Mouse (Mus musculus) forebrain, embryonic 16.5 days (tissue): ENCODE measurements at regions not wholly inside any gene's neighbourhood (a gene's known extent, or its start where the extent isn't known, plus 50 kb on each side); places are given as distances from the start of the nearest gene placed in this dataset.
"Not testable (repeated sequence)": the region's sequence is repeated elsewhere in the genome, so short reads cannot be mapped to it uniquely, and the experiment has no call there.

Source experiments
- ATAC-seq: fragments of 200-750 bp; cut with Nextera tagmentation; 2 replicates; pipeline ENCODE4 v1.8.0; 2017; ENCODE audit warnings: mild to moderate bottlenecking, moderate library complexity
- H3K27ac ChIP-seq: fragments of 300-500 bp; sonication (generic); 2 replicates; pipeline ENCODE4 v1.5.1; 2014; ENCODE audit warnings: low read length, control low read depth
- H3K27me3 ChIP-seq: fragments of 300-500 bp; sonication (generic); replicated peaks from 2 replicates; pipeline ENCODE4 v1.6.1; 2014; ENCODE audit warnings: low read length; ENCODE audit not compliant: control insufficient read depth, insufficient read depth
- H3K36me3 ChIP-seq: fragments of 300-500 bp; sonication (generic); 2 replicates; pipeline ENCODE4 v1.6.1; 2014; ENCODE audit not compliant: control insufficient read depth, insufficient read depth
- H3K4me1 ChIP-seq: fragments of 300-500 bp; sonication (generic); replicated peaks from 2 replicates; pipeline ENCODE4 v1.6.1; 2014; ENCODE audit warnings: low read length; ENCODE audit not compliant: control insufficient read depth, insufficient read depth
- H3K4me2 ChIP-seq: fragments of 300-500 bp; sonication (generic); 2 replicates; pipeline ENCODE4 v1.6.1; 2014; ENCODE audit warnings: mild to moderate bottlenecking, low read length, control low read depth
- H3K4me3 ChIP-seq: fragments of 300-500 bp; sonication (generic); replicated peaks from 2 replicates; pipeline ENCODE4 v1.5.1; 2014; ENCODE audit warnings: mild to moderate bottlenecking, low read length, control low read depth
- H3K9ac ChIP-seq: fragments of 300-500 bp; sonication (generic); replicated peaks from 2 replicates; pipeline ENCODE4 v1.6.1; 2014; ENCODE audit warnings: low read depth, low read length, control low read depth
- H3K9me3 ChIP-seq: fragments of 300-500 bp; sonication (generic); 2 replicates; pipeline ENCODE4 v1.6.1; 2016; ENCODE audit warnings: low read length; ENCODE audit not compliant: control insufficient read depth
- WGBS: fragments of 180-500 bp; shearing (Covaris S2); extraction: QIAGEN DNeasy Blood & Tissue Kit; methylation state at CpG from one replicate; pipeline ENCODE4 v1.1.7; 2014; 5-methylcytosine and 5-hydroxymethylcytosine counted together

DNA sequence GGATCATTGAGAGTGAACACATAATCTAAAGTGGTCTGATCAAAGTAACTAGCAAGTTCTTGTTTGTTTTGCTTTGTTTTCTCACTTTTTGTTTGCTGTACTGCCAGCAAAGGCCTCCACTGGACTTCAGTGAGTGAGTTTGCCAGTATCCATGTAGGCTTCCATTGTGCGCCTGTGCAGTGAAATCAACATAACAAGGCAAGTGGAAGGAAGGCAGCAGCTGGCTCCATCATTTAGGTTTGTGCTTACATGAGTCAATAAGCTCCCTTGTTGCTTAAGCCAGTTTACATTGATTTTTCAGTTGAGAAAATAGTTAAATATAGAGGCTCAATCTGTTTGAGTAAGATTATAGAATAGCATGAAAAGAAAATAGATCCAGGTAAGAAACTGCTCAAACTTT, 1255.7 kb upstream of the Nudt12 start:
- ATAC-seq = no peak
- H3K9me3 ChIP-seq = no peaks in the 10 kb centered on the region
- H3K9ac ChIP-seq = no peak overlapping the region
- H3K4me2 ChIP-seq = no peak overlapping the region
- no peaks in the 10 kb centered on the region for H3K27me3 ChIP-seq
- H3K4me1 ChIP-seq = peaks cover 2% of the 10 kb centered on the region; the same call in 1 of the 2 replicates
- no peaks in the 10 kb centered on the region for H3K36me3 ChIP-seq
- no peak overlapping the region for H3K27ac ChIP-seq
- WGBS = 52% methylated on average over 1 of the region's 1 CpGs
- H3K4me3 ChIP-seq = no peak overlapping the region

DNA sequence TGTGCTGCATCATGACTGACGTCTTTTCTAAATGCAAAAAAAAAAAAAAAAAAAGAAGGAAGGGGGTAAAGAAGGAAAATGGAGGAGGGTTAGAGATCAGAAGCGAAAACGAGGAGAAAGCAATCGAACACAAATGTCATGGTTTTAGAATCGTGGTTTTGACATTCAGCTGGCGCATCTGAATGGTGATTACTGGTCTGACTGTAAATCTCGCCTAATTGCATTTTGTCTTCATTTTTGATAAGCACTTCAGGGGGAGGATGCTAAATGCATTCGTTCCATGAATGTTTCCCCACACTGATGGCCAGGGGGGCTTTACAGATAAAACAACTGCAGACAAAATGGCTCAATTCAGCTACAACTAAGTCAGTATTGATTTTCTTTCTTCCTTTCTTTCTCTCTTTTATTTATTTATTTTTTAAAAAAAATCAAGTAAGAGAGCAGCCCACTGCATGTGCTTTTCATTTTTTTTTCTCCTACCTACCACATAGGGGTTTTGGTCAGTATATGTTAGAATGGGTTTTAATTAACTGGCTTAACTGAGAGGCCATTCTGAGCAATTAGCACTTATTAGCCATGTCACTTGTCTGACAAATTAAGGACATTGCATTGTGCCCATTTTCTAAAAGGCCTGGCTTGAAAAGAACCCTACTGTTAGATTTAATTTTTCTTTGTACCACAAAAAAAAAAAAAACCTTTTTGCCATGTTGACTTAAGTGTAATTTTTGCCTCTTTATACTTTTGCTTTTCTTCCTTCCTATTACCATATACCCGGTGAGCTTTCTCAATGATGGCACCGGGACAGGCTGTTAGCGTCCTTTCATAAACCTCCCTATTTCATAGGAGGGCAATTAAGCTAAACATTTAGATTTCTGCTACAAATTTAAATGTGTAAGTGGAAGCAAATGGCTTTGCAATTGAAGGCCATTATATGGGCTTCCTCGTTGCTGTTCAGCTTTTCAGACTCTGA, 1254.4 kb upstream of the Nudt12 start:
- 20% methylated on average over 12 of the region's 12 CpGs for WGBS

DNA sequence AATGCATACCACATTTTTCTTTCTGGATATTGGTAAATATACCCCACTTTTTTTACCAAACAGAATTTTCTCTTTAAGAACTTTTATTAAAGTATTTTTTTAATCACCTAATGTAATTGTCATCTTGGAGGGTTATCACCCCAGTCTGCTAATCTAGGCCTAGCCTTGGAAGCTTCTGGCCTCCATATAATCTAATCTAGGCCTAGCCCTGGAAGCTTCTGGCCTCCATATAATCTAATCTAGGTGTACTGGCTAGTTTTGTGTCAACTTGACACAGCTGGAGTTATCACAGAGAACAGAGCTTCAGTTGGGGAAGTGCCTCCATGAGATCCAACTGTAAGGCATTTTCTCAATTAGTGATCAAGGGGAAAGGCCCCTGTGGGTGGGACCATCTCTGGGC, 1242.2 kb upstream of the Nudt12 start:
- H3K4me1 ChIP-seq, ATAC-seq, H3K9ac ChIP-seq, H3K27ac ChIP-seq, H3K4me3 ChIP-seq, H3K4me2 ChIP-seq, H3K36me3 ChIP-seq, H3K9me3 ChIP-seq, H3K27me3 ChIP-seq: not testable (repeated sequence)

More for the DNA sequence above, 1254.4 kb upstream of the Nudt12 start:
- H3K4me3 ChIP-seq = peak overlapping the region; percentile 17; the same call in 1 of the 2 replicates
- H3K4me2 ChIP-seq = peak overlapping the region; percentile 41
- peaks cover 2% of the 10 kb centered on the region; the same call in 1 of the 2 replicates for H3K4me1 ChIP-seq
- H3K36me3 ChIP-seq = no peaks in the 10 kb centered on the region
- H3K9me3 ChIP-seq = no peaks in the 10 kb centered on the region
- no peak overlapping the region for H3K9ac ChIP-seq
- no peak overlapping the region for H3K27ac ChIP-seq
- ATAC-seq = peak; percentile 92
- no peaks in the 10 kb centered on the region for H3K27me3 ChIP-seq

DNA sequence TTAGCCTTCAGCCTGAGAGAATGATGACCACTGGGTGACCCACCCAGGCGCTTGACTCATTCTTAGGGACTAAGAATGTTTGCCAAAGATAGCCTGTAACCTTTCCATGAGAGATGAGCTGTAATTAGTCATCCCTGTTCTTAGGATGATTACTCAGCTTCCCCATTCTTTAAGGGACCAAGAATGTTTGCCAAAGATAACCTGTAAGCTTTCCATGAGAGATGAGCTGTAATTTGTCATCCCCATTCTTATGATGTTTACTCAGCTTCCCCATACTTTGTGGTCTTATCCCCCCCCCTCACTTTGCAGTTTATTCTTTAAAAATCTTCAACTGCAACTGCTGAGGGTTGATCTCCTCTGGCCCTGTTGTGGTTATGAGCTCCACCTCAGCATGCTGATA, 1236.8 kb upstream of the Nudt12 start:
- H3K36me3 ChIP-seq = no peaks in the 10 kb centered on the region
- no peak overlapping the region for H3K4me3 ChIP-seq
- no peak overlapping the region for H3K4me2 ChIP-seq
- no peak overlapping the region for H3K27ac ChIP-seq
- H3K27me3 ChIP-seq = no peaks in the 10 kb centered on the region
- no peak for ATAC-seq
- no peaks in the 10 kb centered on the region for H3K4me1 ChIP-seq
- 97% methylated on average over 1 of the region's 1 CpGs for WGBS
- H3K9ac ChIP-seq = no peak overlapping the region
- H3K9me3 ChIP-seq = no peaks in the 10 kb centered on the region

DNA sequence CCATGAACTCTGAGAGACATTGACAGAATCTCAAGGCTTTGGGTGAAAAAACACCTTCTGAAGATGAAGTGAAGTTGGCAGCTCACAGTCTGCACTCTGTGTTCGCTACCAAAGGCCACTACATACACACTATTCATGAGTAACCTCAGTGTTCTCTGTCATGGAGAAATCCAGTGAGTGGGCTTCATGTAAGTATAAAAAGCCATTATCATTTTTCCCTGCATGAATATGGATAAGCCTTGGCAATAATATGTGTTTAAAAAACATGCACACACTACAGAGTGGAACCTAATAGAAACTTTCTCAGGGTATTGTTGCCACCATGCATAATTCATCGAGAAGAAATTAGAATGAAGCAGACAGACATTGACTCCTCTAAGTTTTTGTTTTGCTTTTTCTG, 1221.3 kb upstream of the Nudt12 start:
- H3K9me3 ChIP-seq = no peaks in the 10 kb centered on the region
- H3K9ac ChIP-seq = no peak overlapping the region
- H3K36me3 ChIP-seq = no peaks in the 10 kb centered on the region
- WGBS = 34% methylated on average over 2 of the region's 2 CpGs
- ATAC-seq = peak; percentile 93
- H3K4me3 ChIP-seq = no peak overlapping the region
- no peak overlapping the region for H3K4me2 ChIP-seq
- no peaks in the 10 kb centered on the region for H3K4me1 ChIP-seq
- no peaks in the 10 kb centered on the region for H3K27me3 ChIP-seq
- no peak overlapping the region for H3K27ac ChIP-seq

DNA sequence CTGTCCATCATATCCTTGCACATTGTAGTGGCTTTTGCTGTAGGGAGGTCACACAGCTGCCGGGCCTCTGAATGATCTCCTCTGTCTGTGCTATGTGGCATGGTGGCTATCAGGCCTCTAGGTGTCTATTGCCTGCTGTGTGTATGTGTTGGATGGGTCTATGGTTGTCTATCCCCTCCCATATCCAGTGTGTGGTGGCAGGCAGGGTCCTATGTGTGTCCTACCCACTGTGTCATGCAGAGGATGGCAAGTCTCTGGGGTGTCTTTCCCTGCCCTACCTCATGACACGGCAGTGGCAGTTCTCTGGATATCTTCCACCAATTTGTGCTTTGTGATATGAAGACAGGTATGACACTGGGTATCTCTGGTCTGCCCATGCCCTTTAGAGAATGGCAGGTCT, 1183.8 kb upstream of the Nudt12 start:
- Histone ChIP-seq H3K27ac (no peak overlapping the region), H3K4me2 (no peak overlapping the region), H3K9ac (no peak overlapping the region), H3K36me3 (no peaks in the 10 kb centered on the region), H3K4me3 (no peak overlapping the region), H3K9me3 (no peaks in the 10 kb centered on the region), H3K27me3 (no peaks in the 10 kb centered on the region), H3K4me1 (no peaks in the 10 kb centered on the region)
- 98% methylated on average over 2 of the region's 2 CpGs for WGBS
- ATAC-seq = no peak

DNA sequence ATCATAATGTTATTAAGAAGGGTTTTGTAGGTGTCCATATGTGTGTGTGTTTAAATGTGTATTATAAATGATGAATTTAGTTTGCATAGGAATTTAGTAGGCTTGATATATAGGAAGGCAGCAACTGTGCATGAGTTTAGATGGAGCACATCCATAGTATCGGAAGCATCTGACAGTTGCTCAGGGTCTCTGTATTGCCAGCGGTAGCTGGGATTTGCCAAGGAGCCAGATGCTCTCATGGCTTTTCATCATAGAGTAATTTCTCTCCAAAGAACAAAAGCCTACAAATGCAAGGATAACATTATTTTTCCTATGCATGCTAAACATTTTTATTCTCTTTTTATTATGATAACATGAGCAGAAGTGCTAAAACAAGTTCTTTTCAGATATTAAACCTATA, 1168.1 kb upstream of the Nudt12 start:
- no peak overlapping the region for H3K9ac ChIP-seq
- no peak overlapping the region for H3K4me2 ChIP-seq
- 75% methylated on average over 2 of the region's 2 CpGs for WGBS
- no peak for ATAC-seq
- H3K4me3 ChIP-seq = no peak overlapping the region
- no peaks in the 10 kb centered on the region for H3K4me1 ChIP-seq
- no peaks in the 10 kb centered on the region for H3K9me3 ChIP-seq
- no peaks in the 10 kb centered on the region for H3K36me3 ChIP-seq
- no peaks in the 10 kb centered on the region for H3K27me3 ChIP-seq
- H3K27ac ChIP-seq = no peak overlapping the region

DNA sequence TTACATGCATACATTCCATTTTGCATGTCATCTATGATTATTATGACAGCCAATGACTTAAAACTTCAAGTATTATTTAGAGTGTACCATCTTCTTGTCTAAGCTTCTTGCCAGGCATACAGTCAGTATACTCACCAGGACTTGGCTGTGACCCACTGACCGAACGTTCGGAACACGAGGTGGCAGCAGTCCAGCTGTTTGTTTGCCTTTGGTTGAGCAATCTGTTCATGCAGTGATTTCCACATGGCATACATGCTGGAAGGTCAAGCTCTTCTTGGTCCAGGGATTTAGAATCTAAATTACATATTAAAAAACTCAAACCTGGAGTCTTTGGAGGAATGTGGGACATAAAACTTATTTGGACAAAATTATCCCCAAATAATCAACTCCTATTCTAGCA, 1167.5 kb upstream of the Nudt12 start:
- no peaks in the 10 kb centered on the region for H3K36me3 ChIP-seq
- no peak overlapping the region for H3K4me3 ChIP-seq
- WGBS = 65% methylated on average over 4 of the region's 4 CpGs
- H3K4me1 ChIP-seq = no peaks in the 10 kb centered on the region
- no peaks in the 10 kb centered on the region for H3K27me3 ChIP-seq
- no peak overlapping the region for H3K27ac ChIP-seq
- ATAC-seq = no peak
- H3K9me3 ChIP-seq = no peaks in the 10 kb centered on the region
- no peak overlapping the region for H3K4me2 ChIP-seq
- no peak overlapping the region for H3K9ac ChIP-seq

DNA sequence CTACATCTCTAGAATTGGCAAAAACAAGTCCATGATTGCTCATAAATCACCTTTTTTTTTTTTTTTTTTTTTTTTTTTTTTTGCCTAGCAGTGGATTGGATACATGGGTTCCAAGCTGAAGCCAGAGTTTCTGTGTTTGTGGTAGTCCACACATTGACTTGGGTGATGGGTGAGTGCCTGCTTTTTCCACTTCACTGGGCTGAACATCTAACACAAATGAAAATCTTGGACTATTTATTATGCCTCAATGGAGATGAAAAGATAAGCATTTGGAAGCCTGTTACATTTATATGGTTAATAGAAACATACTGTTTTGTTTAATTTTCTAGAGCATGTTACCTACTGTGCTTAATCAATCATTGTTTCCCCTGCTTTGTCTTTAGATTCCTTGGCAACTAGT, 1152.4 kb upstream of the Nudt12 start:
- Histone ChIP-seq H3K9ac (no peak overlapping the region), H3K27me3 (no peaks in the 10 kb centered on the region), H3K36me3 (no peaks in the 10 kb centered on the region), H3K9me3 (no peaks in the 10 kb centered on the region), H3K4me1 (no peaks in the 10 kb centered on the region), H3K4me2 (no peak overlapping the region), H3K27ac (no peak overlapping the region), H3K4me3 (no peak overlapping the region)
- no peak for ATAC-seq
